Mouse (Mus musculus) CH12.LX (cell line): ENCODE results near the gene Ldlrad1. TPM values are rescaled to one million over a fixed set of nuclear protein-coding genes. Genes with fewer than 3 reads are reported as not detected.

Experiments used
- DNase-seq: peaks from one replicate; pipeline ENCODE4 v3.0.0-alpha.2; 2013; ENCODE audit errors: extremely low read depth
- H3K27ac ChIP-seq: 2 replicates; pipeline ENCODE4 v1.5.1; 2012; ENCODE audit warnings: low read depth, mild to moderate bottlenecking, control low read depth, moderate library complexity; ENCODE audit not compliant: insufficient read depth
- H3K27me3 ChIP-seq: replicated peaks from 2 replicates; pipeline ENCODE3; 2012; ENCODE audit warnings: inconsistent platforms
- H3K36me3 ChIP-seq, 2 experiments: replicated peaks in 1 of 2; 2 replicates each; pipeline versions ENCODE3 to v1.6.1; 2012; ENCODE audit warnings: inconsistent platforms in 1 of 2, low read length in 1 of 2, mild to moderate bottlenecking in 1 of 2, mixed read lengths in 1 of 2, moderate library complexity in 1 of 2; ENCODE audit not compliant: control insufficient read depth in 1 of 2, insufficient read depth in 1 of 2
- H3K4me1 ChIP-seq, 2 experiments: 2 replicates each; pipeline ENCODE4 v1.6.1; 2012; ENCODE audit warnings: inconsistent platforms in 1 of 2, moderate library complexity in 1 of 2; ENCODE audit not compliant: insufficient read depth in 2 of 2, control insufficient read depth in 1 of 2
- H3K4me2 ChIP-seq: 2 replicates; pipeline ENCODE4 v1.6.1; 2012; ENCODE audit warnings: low read depth, mild to moderate bottlenecking, control low read depth; ENCODE audit not compliant: poor library complexity, insufficient read depth, severe bottlenecking
- H3K4me3 ChIP-seq, 3 experiments: fragments of 150-350 bp in 1 of 3; sonication (generic) in 1 of 3; replicated peaks in 1 of 3; 2 replicates each; pipeline versions ENCODE3 to v1.5.1; 2011 to 2012; ENCODE audit warnings: low read depth in 2 of 3, low read length in 2 of 3, mild to moderate bottlenecking in 2 of 3, moderate library complexity in 2 of 3, control low read depth in 1 of 3, improper control_type of control experiment in 1 of 3, inconsistent platforms in 1 of 3, mixed read lengths in 1 of 3; ENCODE audit not compliant: poor library complexity in 1 of 3
- H3K79me2 ChIP-seq: replicated peaks from 2 replicates; pipeline ENCODE4 v1.6.1; 2012; ENCODE audit warnings: mild to moderate bottlenecking, moderate library complexity; ENCODE audit not compliant: control insufficient read depth, poor library complexity, insufficient read depth, severe bottlenecking; ENCODE audit errors: extremely low read depth
- H3K9ac ChIP-seq: 2 replicates; pipeline ENCODE4 v1.6.1; 2012; ENCODE audit warnings: low read depth, mild to moderate bottlenecking, control low read depth, moderate library complexity; ENCODE audit not compliant: insufficient read depth
- H3K9me3 ChIP-seq: replicated peaks from 2 replicates; pipeline ENCODE3; 2012; ENCODE audit warnings: low read length, inconsistent platforms, mixed read lengths
- BHLHE40 ChIP-seq: IDR thresholded peaks from 2 replicates; pipeline ENCODE4 v1.6.1; 2011; ENCODE audit warnings: mild to moderate bottlenecking, low read depth, low read length, improper control_type of control experiment
- IRF4 ChIP-seq: IDR thresholded peaks from 2 replicates; pipeline ENCODE4 v1.6.1; 2014; ENCODE audit warnings: low read depth, mild to moderate bottlenecking, inconsistent platforms, low read length, improper control_type of control experiment
- MAZ ChIP-seq: IDR thresholded peaks from 2 replicates; pipeline ENCODE4 v1.6.1; 2012; ENCODE audit warnings: low read depth, mild to moderate bottlenecking, inconsistent platforms, low read length, improper control_type of control experiment, moderate library complexity
- MEF2A ChIP-seq: IDR thresholded peaks from 2 replicates; pipeline ENCODE4 v1.6.1; 2014; ENCODE audit warnings: low read depth, mild to moderate bottlenecking, inconsistent platforms, low read length, improper control_type of control experiment, borderline replicate concordance
- MXI1 ChIP-seq: IDR thresholded peaks from 2 replicates; pipeline ENCODE4 v1.6.1; 2011; ENCODE audit warnings: mild to moderate bottlenecking, low read depth, low read length, improper control_type of control experiment
- MYC ChIP-seq: IDR thresholded peaks from 2 replicates; pipeline ENCODE4 v1.6.1; 2011; ENCODE audit warnings: low read depth, mild to moderate bottlenecking, improper control_type of control experiment, low read length
- RAD21 ChIP-seq: IDR thresholded peaks from 2 replicates; pipeline ENCODE4 v1.6.1; 2011; ENCODE audit warnings: low read depth, mild to moderate bottlenecking, low read length, improper control_type of control experiment, moderate library complexity
- SMC3 ChIP-seq: IDR thresholded peaks from 2 replicates; pipeline ENCODE4 v1.6.1; 2011; ENCODE audit warnings: low read depth, low read length, improper control_type of control experiment
- TBP ChIP-seq: conservative IDR thresholded peaks from 2 replicates; pipeline ENCODE4 v1.6.1; 2011; ENCODE audit warnings: low read depth, low read length, improper control_type of control experiment
- ZKSCAN1 ChIP-seq: IDR thresholded peaks from 2 replicates; pipeline ENCODE4 v1.6.1; 2012; ENCODE audit warnings: low read depth, inconsistent platforms, low read length, improper control_type of control experiment, borderline replicate concordance
- dilution Hi-C: fragments of 300-500 bp; cut with MboI; formaldehyde crosslinking; loops from 2 replicates; pipeline ENCODE4 v1.14.3; 2020; ENCODE audit warnings: low sequenced_read_pairs; ENCODE audit not compliant: extremely low pct_unique_long_range_greater_than_20kb, extremely low pct_ligation_motif_present
- in situ Hi-C: fragments of 300-500 bp; cut with MboI; formaldehyde crosslinking; loops from 3 replicates; pipeline ENCODE4 v1.14.3; 2019; ENCODE audit warnings: low sequenced_read_pairs, low pct_ligation_motif_present, low pct_unique_long_range_greater_than_20kb, mixed read lengths
- polyA plus RNA-seq: library from polyadenylated mRNA; unstranded; fragments of >175 nt; gene quantifications from 2 replicates; pipeline ENCODE4 v1.2.1, GENCODE M21; 2012; ENCODE audit warnings: low read depth; ENCODE audit not compliant: insufficient read length
- total RNA-seq, 2 experiments: library from RNA; depleted of rRNA; stranded (reverse); fragments of 300-350 nt in 1 of 2; fragments of >200 nt in 1 of 2; gene quantifications; 2 replicates each; pipeline ENCODE4 v1.2.3; 2012 to 2014

The Ldlrad1 gene
- total and polyA plus RNA-seq, 3 experiments, result not detected

- no peaks in the 10 kb centered on the region for H3K27me3 ChIP-seq
- in situ Hi-C loops (no loop called here), dilution Hi-C loops (no loop called here)
- H3K79me2 ChIP-seq, result peaks cover 65% of the 10 kb centered on the region
- DNase-seq, result no peak
- H3K4me1 ChIP-seq, result peaks cover 3 to 58% of the 10 kb centered on the region in 2 experiments
- H3K4me2 ChIP-seq, result no peak overlapping the region
- H3K9ac ChIP-seq, result no peak overlapping the region
- TF ChIP-seq TBP, result no peak
- TF ChIP-seq ZKSCAN1, result no peak
- no peaks in the 10 kb centered on the region for H3K9me3 ChIP-seq
- no peak overlapping the region for H3K27ac ChIP-seq
- H3K4me3 ChIP-seq, result no peak overlapping the region
- H3K36me3 ChIP-seq, result peaks cover 3 to 20% of the 10 kb centered on the region in 2 experiments
These were observed 28.2 kb upstream of the Ldlrad1 start for GRCm38 (mm10) chr4:107180746-107181145.

- Histone ChIP-seq H3K9me3 (no peaks in the 10 kb centered on the region), H3K4me2 (no peak overlapping the region), H3K4me3 (no peak overlapping the region), H3K27me3 (no peaks in the 10 kb centered on the region), H3K79me2 (peaks cover 64% of the 10 kb centered on the region), H3K36me3 (peaks cover 8 to 20% of the 10 kb centered on the region in 2 experiments), H3K9ac (no peak overlapping the region), H3K4me1 (peaks cover 3 to 55% of the 10 kb centered on the region in 2 experiments), H3K27ac (no peak overlapping the region)
- TF ChIP-seq MAZ, result no peak
- DNase-seq, result no peak
- dilution Hi-C loops, result no loop called here
- in situ Hi-C loops, result no loop called here
These were observed 27.1 kb upstream of the Ldlrad1 start for GRCm38 (mm10) chr4:107181866-107182265.

- in situ Hi-C loops, result no loop called here
- dilution Hi-C loops, result no loop called here
- H3K27me3 ChIP-seq, result no peaks in the 10 kb centered on the region
- H3K27ac ChIP-seq, result no peak overlapping the region
- no peaks in the 10 kb centered on the region for H3K9me3 ChIP-seq
- H3K9ac ChIP-seq, result no peak overlapping the region
- no peak overlapping the region for H3K4me3 ChIP-seq
- TF ChIP-seq MYC, result no peak
- no peak for TF ChIP-seq MEF2A
- TF ChIP-seq IRF4, result no peak
- no peak for TF ChIP-seq SMC3
- no peak for TF ChIP-seq RAD21
- TF ChIP-seq BHLHE40, result no peak
- TF ChIP-seq MXI1, result no peak
- TF ChIP-seq ZKSCAN1, result no peak
- no peak overlapping the region for H3K4me2 ChIP-seq
- no peak for DNase-seq
- peaks cover 61% of the 10 kb centered on the region for H3K79me2 ChIP-seq
- peaks cover 3 to 48% of the 10 kb centered on the region in 2 experiments for H3K4me1 ChIP-seq
- H3K36me3 ChIP-seq, result peaks cover 13 to 28% of the 10 kb centered on the region in 2 experiments
These were observed 26.2 kb upstream of the Ldlrad1 start for GRCm38 (mm10) chr4:107182796-107183195.
